Mouse (Mus musculus) lung, postnatal 10 days (tissue): ENCODE results near the gene Vmn1r47.
"Not testable (repeated sequence)": the region's sequence is repeated elsewhere in the genome, so short reads cannot be mapped to it uniquely, and the experiment has no call there.

Experiments used
- DNase-seq: peaks from one replicate; pipeline ENCODE4 v3.0.0; 2021

Vmn1r47 gene

GRCm38 (mm10) chr6:90015847-90016246 is at the start of gene Vmn1r47:
TSS of gene Vmn1r47 (plus strand) at chr6:90016147.
- not testable (repeated sequence) for DNase-seq

DNA sequence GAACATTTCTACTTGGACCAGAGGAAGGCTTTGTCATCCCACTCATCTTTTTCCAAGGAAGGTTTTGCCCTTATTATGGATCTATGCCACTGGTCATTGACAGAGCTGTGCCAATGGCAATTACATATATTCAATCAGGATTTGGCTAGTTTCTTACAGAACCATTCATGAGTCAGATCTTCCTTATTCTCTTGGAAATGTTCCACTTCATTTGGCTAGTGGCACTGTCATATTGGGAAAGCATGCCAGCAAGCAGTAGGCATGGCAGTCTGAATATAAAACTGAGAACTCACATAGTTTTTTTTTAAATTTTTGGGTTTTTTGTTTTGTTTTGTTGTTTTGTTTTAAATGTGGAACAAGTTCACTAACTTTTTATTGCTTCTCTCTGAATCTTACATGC is 49.6 kb upstream of the Vmn1r47 start:
- no peak for DNase-seq

DNA sequence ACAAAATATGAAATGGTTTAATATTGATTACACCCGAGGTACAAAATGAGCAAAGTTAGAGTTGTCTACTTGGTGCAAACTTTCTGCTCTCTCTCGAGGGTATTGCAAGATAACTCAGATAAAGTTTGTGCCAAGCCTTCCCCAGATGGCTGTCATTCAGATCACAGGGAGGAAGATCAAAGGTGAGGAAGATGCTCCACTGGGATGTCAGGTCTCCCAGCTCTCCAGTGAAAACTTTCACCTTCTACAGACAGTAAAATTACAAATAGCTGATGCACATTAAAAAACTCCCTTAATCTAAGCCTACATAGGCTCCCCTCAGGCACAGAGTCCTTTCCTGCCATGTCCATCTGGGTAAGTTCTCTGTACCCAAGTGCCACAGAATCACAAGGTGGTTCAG is 46.9 kb upstream of the Vmn1r47 start, which contains the start of gene Vmn1r46:
Vmn1r46 (plus strand) TSS at position 301 of the 400 bp plus-strand sequence.
- DNase-seq = no peak

GRCm38 (mm10) chr6:89985989-89986388 is 30.0 kb upstream of the Vmn1r47 start:
- DNase-seq = no peak

DNA sequence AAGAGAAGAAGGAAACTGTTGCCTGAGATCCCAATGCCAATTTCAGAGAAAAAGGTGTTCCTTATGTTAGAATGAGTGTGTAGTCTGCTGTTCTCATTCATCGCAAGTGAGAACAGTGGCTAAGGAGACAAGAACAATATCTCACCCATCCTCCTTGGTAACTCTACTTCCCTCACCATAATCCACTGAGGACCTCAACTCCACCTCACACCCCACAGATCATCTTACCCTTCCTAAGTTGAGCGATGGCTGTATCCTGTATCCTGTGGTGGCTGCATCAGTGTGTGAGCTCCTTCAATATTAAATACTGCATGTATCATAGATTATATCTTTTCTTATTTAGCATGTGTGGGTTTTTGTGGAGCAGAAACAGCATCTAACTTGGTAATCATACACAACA is 20.8 kb downstream of the Vmn1r47 start, which contains the start of gene Vmn1r48:
Vmn1r48 (minus strand) TSS at position 101 of the 400 bp plus-strand sequence.
- DNase-seq = not testable (repeated sequence)
